Mouse (Mus musculus) spleen, adult 2 months (tissue): ENCODE results near the gene Coq9.

Experiments used
- CTCF ChIP-seq: fragments of 200-500 bp; IDR thresholded peaks from 2 replicates; pipeline ENCODE4 v1.5.1; 2011; ENCODE audit warnings: mild to moderate bottlenecking, inconsistent platforms; ENCODE audit not compliant: insufficient read depth, insufficient read length, insufficient replicate concordance; ENCODE audit errors: extremely low read depth
- POLR2A ChIP-seq: fragments of 200-500 bp; IDR thresholded peaks from 2 replicates; pipeline ENCODE4 v1.6.1; 2011; ENCODE audit warnings: low read depth, low read length, inconsistent platforms

DNA sequence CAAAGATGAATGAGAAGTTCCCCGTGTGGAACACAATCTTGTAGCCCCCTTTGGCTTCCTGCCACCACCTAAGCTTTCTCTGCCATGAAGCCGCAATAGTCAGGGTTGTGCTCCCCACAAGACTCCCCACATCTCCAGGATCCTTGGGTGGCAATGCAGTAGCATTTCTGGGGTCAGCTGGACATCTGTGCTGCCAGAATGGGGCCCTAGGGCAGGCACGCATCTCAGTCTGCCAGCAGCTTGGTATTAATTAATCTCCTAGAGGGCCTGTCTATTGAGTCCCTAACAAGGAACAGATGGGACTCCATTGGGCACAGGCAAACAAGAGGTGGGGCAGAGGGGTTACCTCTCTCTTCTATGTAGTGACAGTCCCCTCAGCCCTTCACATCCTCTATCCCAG lies 34.0 kb downstream of the Coq9 start:
- TF ChIP-seq CTCF (no peak), POLR2A (no peak)
